Mouse (Mus musculus): ENCODE results near the gene Mief2. TPM values are rescaled to one million over a fixed set of nuclear protein-coding genes. Genes with fewer than 3 reads are reported as not detected.
A peak's percentile ranks its signal among the peaks of the same experiment; 100 is the strongest.

Gene Mief2
- polyA plus RNA-seq, 1 experiment: 49.7 TPM

GRCm38 (mm10) chr11:60704023-60704880 is 23.9 kb upstream of the Mief2 start:
- no peak for TF ChIP-seq CEBPB (IDR thresholded peaks at IDR 0.05; ENCODE audit: insufficient read depth, poor library complexity, severe bottlenecking)
- TF ChIP-seq MAX (IDR thresholded peaks at IDR 0.05; ENCODE audit: low read depth): no peak
- no peak for TF ChIP-seq POLR2A (IDR thresholded peaks at IDR 0.05; ENCODE audit: insufficient read length, low read depth)
- TF ChIP-seq POLR2AphosphoS2 (IDR thresholded peaks at IDR 0.05; ENCODE audit: insufficient read length, low read depth): no peak
- TF ChIP-seq REST (IDR thresholded peaks at IDR 0.05; ENCODE audit: insufficient read depth, insufficient read length): no peak
- no peak for TF ChIP-seq MYOG (IDR thresholded peaks at IDR 0.05; ENCODE audit: control insufficient read depth in 1 of 3, insufficient read depth in 1 of 3, insufficient read length in 2 of 3, low read depth in 2 of 3)
- no peak for TF ChIP-seq TCF12 (IDR thresholded peaks at IDR 0.05; ENCODE audit: insufficient read depth, poor library complexity, severe bottlenecking)
- no peak for TF ChIP-seq E2F4 (IDR thresholded peaks at IDR 0.05; ENCODE audit: insufficient read depth)
- TF ChIP-seq MYOD1 (IDR thresholded peaks at IDR 0.05; ENCODE audit: control insufficient read depth in 1 of 3, insufficient read length in 2 of 3, low read depth in 2 of 3): no peak
- no peak for TF ChIP-seq SRF (IDR thresholded peaks at IDR 0.05; ENCODE audit: control insufficient read depth, insufficient read length, low read depth)
- TF ChIP-seq USF1 (IDR thresholded peaks at IDR 0.05; ENCODE audit: low read depth): no peak
- no peak for TF ChIP-seq TCF3 (IDR thresholded peaks at IDR 0.05; ENCODE audit: insufficient read length, low read depth)
- Histone ChIP-seq H3ac (ENCODE audit: control insufficient read depth, insufficient read length) (no peak overlapping the region), H3K36me3 (ENCODE audit: control insufficient read depth, insufficient read depth) (peaks cover 3% of the 10 kb centered on the region), H3K79me2 (ENCODE audit: control insufficient read depth, insufficient read depth) (peaks cover 49% of the 10 kb centered on the region), H3K27me3 (ENCODE audit: control insufficient read depth, insufficient read depth, insufficient read length) (no peaks in the 10 kb centered on the region), H3K4me2 (ENCODE audit: low read depth) (no peak overlapping the region), H3K4me3 (no peak overlapping the region)

- Histone ChIP-seq H3K79me2 (ENCODE audit: control insufficient read depth, insufficient read depth) (peaks cover 47% of the 10 kb centered on the region), H3K27me3 (ENCODE audit: control insufficient read depth, insufficient read depth, insufficient read length) (no peaks in the 10 kb centered on the region), H3ac (ENCODE audit: control insufficient read depth, insufficient read length) (no peak overlapping the region), H3K4me2 (ENCODE audit: low read depth) (no peak overlapping the region), H3K4me3 (no peak overlapping the region), H3K36me3 (ENCODE audit: control insufficient read depth, insufficient read depth) (peaks cover 3% of the 10 kb centered on the region)
- no peak for TF ChIP-seq POLR2AphosphoS2 (IDR thresholded peaks at IDR 0.05; ENCODE audit: insufficient read length, low read depth)
- TF ChIP-seq TCF3 (IDR thresholded peaks at IDR 0.05; ENCODE audit: insufficient read length, low read depth): no peak
- TF ChIP-seq MAX (IDR thresholded peaks at IDR 0.05; ENCODE audit: low read depth): no peak
- TF ChIP-seq SRF (IDR thresholded peaks at IDR 0.05; ENCODE audit: control insufficient read depth, insufficient read length, low read depth): no peak
- no peak for TF ChIP-seq TCF12 (IDR thresholded peaks at IDR 0.05; ENCODE audit: insufficient read depth, poor library complexity, severe bottlenecking)
- TF ChIP-seq REST (IDR thresholded peaks at IDR 0.05; ENCODE audit: insufficient read depth, insufficient read length): no peak
- no peak for TF ChIP-seq MYOD1 (IDR thresholded peaks at IDR 0.05; ENCODE audit: control insufficient read depth in 1 of 3, insufficient read length in 2 of 3, low read depth in 2 of 3)
- TF ChIP-seq MYOG (IDR thresholded peaks at IDR 0.05; ENCODE audit: control insufficient read depth in 1 of 3, insufficient read depth in 1 of 3, insufficient read length in 2 of 3, low read depth in 2 of 3): no peak
- TF ChIP-seq USF1 (IDR thresholded peaks at IDR 0.05; ENCODE audit: low read depth): no peak
These were observed 22.9 kb upstream of the Mief2 start for GRCm38 (mm10) chr11:60705255-60705654.

- Histone ChIP-seq H3ac (ENCODE audit: control insufficient read depth, insufficient read length) (no peak overlapping the region), H3K27me3 (ENCODE audit: control insufficient read depth, insufficient read depth, insufficient read length) (no peaks in the 10 kb centered on the region), H3K36me3 (ENCODE audit: control insufficient read depth, insufficient read depth) (peaks cover 3% of the 10 kb centered on the region), H3K4me2 (ENCODE audit: low read depth) (no peak overlapping the region), H3K79me2 (ENCODE audit: control insufficient read depth, insufficient read depth) (peaks cover 39% of the 10 kb centered on the region), H3K4me3 (no peak overlapping the region)
- TF ChIP-seq CEBPB (IDR thresholded peaks at IDR 0.05; ENCODE audit: insufficient read depth, poor library complexity, severe bottlenecking): no peak
- TF ChIP-seq TCF12 (IDR thresholded peaks at IDR 0.05; ENCODE audit: insufficient read depth, poor library complexity, severe bottlenecking): no peak
- TF ChIP-seq REST (IDR thresholded peaks at IDR 0.05; ENCODE audit: insufficient read depth, insufficient read length): no peak
- no peak for TF ChIP-seq MYOG (IDR thresholded peaks at IDR 0.05; ENCODE audit: control insufficient read depth in 1 of 3, insufficient read depth in 1 of 3, insufficient read length in 2 of 3, low read depth in 2 of 3)
- TF ChIP-seq POLR2AphosphoS2 (IDR thresholded peaks at IDR 0.05; ENCODE audit: insufficient read length, low read depth): no peak
- no peak for TF ChIP-seq MAX (IDR thresholded peaks at IDR 0.05; ENCODE audit: low read depth)
These were observed 22.1 kb upstream of the Mief2 start for GRCm38 (mm10) chr11:60706076-60706475.

GRCm38 (mm10) chr11:60706696-60707480 is 21.3 kb upstream of the Mief2 start:
- Histone ChIP-seq H3K4me3 (no peak overlapping the region), H3K79me2 (ENCODE audit: control insufficient read depth, insufficient read depth) (peaks cover 31% of the 10 kb centered on the region), H3K4me2 (ENCODE audit: low read depth) (peak overlapping the region; percentile 68), H3K27me3 (ENCODE audit: control insufficient read depth, insufficient read depth, insufficient read length) (no peaks in the 10 kb centered on the region), H3ac (ENCODE audit: control insufficient read depth, insufficient read length) (no peak overlapping the region), H3K36me3 (ENCODE audit: control insufficient read depth, insufficient read depth) (peaks cover 3% of the 10 kb centered on the region)
- peak in 1 of 3 experiments; percentile 55 for TF ChIP-seq MYOG (IDR thresholded peaks at IDR 0.05; ENCODE audit: control insufficient read depth in 1 of 3, insufficient read depth in 1 of 3, insufficient read length in 2 of 3, low read depth in 2 of 3)
- no peak for TF ChIP-seq POLR2A (IDR thresholded peaks at IDR 0.05; ENCODE audit: insufficient read length, low read depth)
- TF ChIP-seq MYOD1 (IDR thresholded peaks at IDR 0.05; ENCODE audit: control insufficient read depth in 1 of 3, insufficient read length in 2 of 3, low read depth in 2 of 3): peak in 1 of 3 experiments; percentile 44
- TF ChIP-seq USF1 (IDR thresholded peaks at IDR 0.05; ENCODE audit: low read depth): no peak
- TF ChIP-seq TCF12 (IDR thresholded peaks at IDR 0.05; ENCODE audit: insufficient read depth, poor library complexity, severe bottlenecking): no peak

Data from myocyte (in vitro differentiated cells).